Mouse (Mus musculus) heart, embryonic 14.5 days (tissue): Measurements from ENCODE around the gene Ksr2. TPM values are rescaled to one million over a fixed set of nuclear protein-coding genes. Genes with fewer than 3 reads are reported as not detected.

ENCODE experiments used
- ATAC-seq: fragments of 200-750 bp; cut with Nextera tagmentation; 2 replicates; pipeline ENCODE4 v1.8.0; 2017; ENCODE audit warnings: low read depth, moderate TSS enrichment; ENCODE audit not compliant: insufficient number of reproducible peaks, insufficient read depth, low FRiP score
- H3K27ac ChIP-seq, 2 experiments: fragments of 200-500 bp in 1 of 2; fragments of 300-500 bp in 1 of 2; sonication (generic) in 1 of 2; replicated peaks in 1 of 2; 2 replicates each; pipeline ENCODE4 v1.5.1; 2012 to 2014; ENCODE audit warnings: low read depth in 2 of 2, low read length in 2 of 2, control low read depth in 1 of 2, mild to moderate bottlenecking in 1 of 2, mixed read lengths in 1 of 2; ENCODE audit not compliant: control insufficient read depth in 1 of 2, insufficient read depth in 1 of 2
- H3K27me3 ChIP-seq: fragments of 300-500 bp; sonication (generic); 2 replicates; pipeline ENCODE4 v1.6.1; 2014; ENCODE audit warnings: mild to moderate bottlenecking, low read length, control low read depth; ENCODE audit not compliant: control insufficient read depth, insufficient read depth
- H3K36me3 ChIP-seq: fragments of 300-500 bp; sonication (generic); 2 replicates; pipeline ENCODE4 v1.6.1; 2014; ENCODE audit warnings: mild to moderate bottlenecking, control low read depth, low read length, mixed read lengths; ENCODE audit not compliant: control insufficient read depth, insufficient read depth
- H3K4me1 ChIP-seq, 2 experiments: fragments of 200-500 bp in 1 of 2; fragments of 300-500 bp in 1 of 2; sonication (generic) in 1 of 2; 2 replicates each; pipeline ENCODE4 v1.6.1; 2012 to 2014; ENCODE audit warnings: low read length in 2 of 2, control low read depth in 1 of 2, mixed read lengths in 1 of 2; ENCODE audit not compliant: control insufficient read depth in 2 of 2, insufficient read depth in 2 of 2
- H3K4me2 ChIP-seq: fragments of 300-500 bp; sonication (generic); 2 replicates; pipeline ENCODE4 v1.6.1; 2014; ENCODE audit warnings: mild to moderate bottlenecking, low read length
- H3K4me3 ChIP-seq, 2 experiments: fragments of 200-500 bp in 1 of 2; fragments of 300-500 bp in 1 of 2; sonication (generic) in 1 of 2; 2 replicates each; pipeline ENCODE4 v1.5.1; 2012 to 2014; ENCODE audit warnings: low read length in 2 of 2, mild to moderate bottlenecking in 2 of 2, control low read depth in 1 of 2, low read depth in 1 of 2, moderate library complexity in 1 of 2; ENCODE audit not compliant: control insufficient read depth in 1 of 2, insufficient read depth in 1 of 2
- H3K9ac ChIP-seq: fragments of 300-500 bp; sonication (generic); 2 replicates; pipeline ENCODE4 v1.6.1; 2014; ENCODE audit warnings: mild to moderate bottlenecking, low read length
- H3K9me3 ChIP-seq: fragments of 300-500 bp; sonication (generic); 2 replicates; pipeline ENCODE4 v1.6.1; 2016; ENCODE audit warnings: low read length, control low read depth; ENCODE audit not compliant: control insufficient read depth
- WGBS: fragments of 180-500 bp; shearing (Covaris S2); extraction: QIAGEN DNeasy Blood & Tissue Kit; methylation state at CpG from one replicate; pipeline ENCODE4 v1.1.7; 2014; 5-methylcytosine and 5-hydroxymethylcytosine counted together
- polyA plus RNA-seq: library from polyadenylated mRNA; unstranded; fragments of >200 nt; fragmentation: Nextera tagmentation; extraction: Ambion mirVana; gene quantifications from 2 replicates; pipeline ENCODE4 v1.2.1, GENCODE M21; 2014

Ksr2 gene
- polyA plus RNA-seq, 1 experiment from 2014 or later = 0.12 TPM

DNA sequence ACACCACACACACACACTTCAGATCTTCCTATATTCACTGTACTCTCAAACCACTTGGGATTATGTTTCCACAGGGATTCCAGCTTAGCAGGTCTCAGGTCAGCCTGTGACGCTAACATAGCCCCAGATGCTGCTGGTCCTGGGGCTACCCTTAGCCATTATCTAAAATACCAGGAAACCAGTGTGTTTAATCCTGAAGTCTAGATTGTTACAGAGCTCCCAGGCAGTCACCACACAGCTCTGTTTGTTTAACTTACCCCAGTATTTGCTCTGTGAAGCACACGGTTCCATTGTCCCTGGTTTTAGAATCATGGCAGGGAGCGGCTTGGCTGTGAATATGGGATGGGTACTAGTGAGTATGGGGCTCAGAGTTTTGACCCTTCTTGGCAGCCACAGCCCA, 125.4 kb downstream of the Ksr2 start:
- ATAC-seq = no peak
- Histone ChIP-seq H3K27me3 (peaks cover 8% of the 10 kb centered on the region), H3K36me3 (no peaks in the 10 kb centered on the region), H3K9me3 (no peaks in the 10 kb centered on the region), H3K27ac (no peak overlapping the region), H3K9ac (no peak overlapping the region), H3K4me1 (no peaks in the 10 kb centered on the region; a peak in 2 of 4 replicates), H3K4me3 (no peak overlapping the region), H3K4me2 (no peak overlapping the region)
- 73% methylated on average over 3 of the region's 3 CpGs for WGBS

DNA sequence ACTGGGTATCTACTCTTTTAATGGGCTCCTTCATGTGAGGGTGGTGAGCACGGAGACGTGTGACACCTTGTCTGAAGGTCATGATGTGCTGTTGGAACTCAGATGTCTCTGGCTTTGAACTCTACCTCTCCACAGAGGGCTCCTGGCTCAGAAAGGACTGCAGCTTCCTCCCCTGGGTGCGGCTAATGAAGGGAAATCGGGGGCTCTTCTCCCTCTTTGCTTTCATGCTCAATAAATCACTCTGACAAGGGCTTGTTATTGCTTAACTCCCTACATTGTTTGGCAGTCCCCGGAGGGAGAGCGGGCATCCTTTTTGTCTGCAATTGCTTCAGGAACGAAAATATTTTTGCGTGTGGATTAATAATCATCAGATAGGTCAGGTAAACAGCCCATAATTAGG, 127.9 kb downstream of the Ksr2 start:
- H3K4me3 ChIP-seq = no peak overlapping the region
- WGBS = 73% methylated on average over 8 of the region's 8 CpGs
- no peak for ATAC-seq
- no peaks in the 10 kb centered on the region for H3K36me3 ChIP-seq
- H3K9ac ChIP-seq = no peak overlapping the region
- H3K27ac ChIP-seq = no peak overlapping the region
- H3K4me1 ChIP-seq = peaks cover 11 to 12% of the 10 kb centered on the region in 2 experiments
- no peaks in the 10 kb centered on the region for H3K9me3 ChIP-seq
- H3K27me3 ChIP-seq = no peaks in the 10 kb centered on the region
- H3K4me2 ChIP-seq = no peak overlapping the region

DNA sequence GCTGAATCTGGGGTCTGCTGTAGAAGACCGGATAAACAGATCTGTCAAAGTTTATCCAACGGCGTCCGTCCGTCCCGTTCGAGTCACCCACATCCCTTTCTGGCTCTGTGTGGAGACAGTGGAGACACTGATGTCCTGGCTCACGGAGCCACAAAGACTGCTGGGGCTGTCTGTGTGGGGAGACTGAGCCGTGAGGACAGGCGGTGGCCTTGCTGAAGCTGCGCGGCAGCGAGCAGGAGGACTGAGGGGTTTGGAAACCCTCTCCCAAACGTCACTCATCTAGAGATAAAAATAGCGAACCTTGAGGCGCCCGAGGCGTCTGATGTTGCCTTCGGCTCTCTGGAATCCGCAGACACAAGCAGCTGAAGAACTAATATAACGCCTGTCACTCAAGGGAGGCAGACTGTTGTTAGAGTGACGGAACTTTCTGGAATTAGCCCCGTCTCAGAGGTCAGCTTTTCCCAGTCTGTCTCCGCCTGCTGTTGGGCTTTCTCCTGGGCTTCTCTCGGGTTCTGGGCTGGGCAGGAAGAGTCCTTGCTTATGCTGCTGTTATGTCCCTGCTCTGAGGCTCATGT, 133.0 kb downstream of the Ksr2 start:
- Histone ChIP-seq H3K4me1 (peaks cover 17 to 18% of the 10 kb centered on the region in 2 experiments), H3K4me2 (peak overlapping the region; percentile 60), H3K9me3 (no peaks in the 10 kb centered on the region), H3K9ac (peak overlapping the region; percentile 25), H3K27me3 (no peaks in the 10 kb centered on the region), H3K27ac (peak overlapping the region; percentile 2 to 62; a peak in 2 of 4 replicates), H3K36me3 (no peaks in the 10 kb centered on the region), H3K4me3 (peak overlapping the region; percentile 2 to 10; a peak in 3 of 4 replicates)
- 27% methylated on average over 25 of the region's 25 CpGs for WGBS
- ATAC-seq = no peak

DNA sequence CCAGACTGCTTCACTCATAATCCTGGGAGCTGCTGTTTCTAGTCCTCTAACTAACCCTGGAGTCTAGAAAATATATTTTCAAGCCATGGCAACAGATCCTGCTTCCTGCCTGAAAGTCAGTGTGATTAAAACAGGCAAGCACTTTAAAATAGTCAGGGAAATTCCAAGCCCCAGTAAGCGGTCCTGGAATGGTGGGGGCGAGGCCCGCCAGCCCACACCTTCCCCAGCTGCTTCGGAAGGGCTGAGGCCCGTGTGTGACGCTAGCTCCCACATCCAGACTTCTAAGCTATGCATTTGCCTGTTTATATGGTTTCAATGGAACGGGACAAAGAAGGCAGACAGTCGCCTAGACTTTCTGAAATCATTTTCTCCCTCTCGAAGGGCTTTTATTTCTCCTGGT, 137.2 kb downstream of the Ksr2 start:
- H3K4me1 ChIP-seq = peaks cover 9 to 10% of the 10 kb centered on the region in 2 experiments; a peak in 3 of 4 replicates
- H3K27me3 ChIP-seq = no peaks in the 10 kb centered on the region
- H3K4me2 ChIP-seq = no peak overlapping the region
- H3K9ac ChIP-seq = no peak overlapping the region
- ATAC-seq = no peak
- no peak overlapping the region for H3K4me3 ChIP-seq
- no peaks in the 10 kb centered on the region for H3K36me3 ChIP-seq
- H3K27ac ChIP-seq = no peak overlapping the region
- 27% methylated on average over 9 of the region's 9 CpGs for WGBS
- 0 out of 2 replicates have a peak, but pooled peaks cover 4% of the 10 kb centered on the region for H3K9me3 ChIP-seq

DNA sequence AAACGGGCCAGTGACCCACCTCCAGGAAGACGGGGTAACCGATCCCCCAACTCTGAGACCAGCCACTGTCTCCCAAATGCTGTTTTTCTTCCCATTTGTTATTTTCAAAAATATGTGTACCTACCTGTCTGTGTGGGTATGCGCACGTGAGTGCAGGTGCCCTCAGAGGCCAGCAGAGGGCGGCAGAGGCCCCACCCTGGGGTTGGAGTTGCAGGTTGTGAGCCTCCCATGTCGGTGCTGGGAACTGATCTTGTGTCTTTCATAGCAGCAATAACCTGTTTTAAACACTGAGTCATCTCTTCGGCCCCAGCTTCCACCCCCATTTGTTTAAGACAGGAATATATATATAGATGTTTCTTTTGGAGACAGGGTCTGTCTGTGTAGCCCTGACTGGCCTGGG, 138.3 kb downstream of the Ksr2 start:
- WGBS = 91% methylated on average over 8 of the region's 8 CpGs
- no peak overlapping the region for H3K4me2 ChIP-seq
- H3K9ac ChIP-seq = no peak overlapping the region
- ATAC-seq = no peak
- H3K4me1 ChIP-seq = peaks cover 2% of the 10 kb centered on the region in 2 experiments; a peak in 2 of 4 replicates
- H3K36me3 ChIP-seq = no peaks in the 10 kb centered on the region
- H3K27ac ChIP-seq = no peak overlapping the region
- H3K4me3 ChIP-seq = no peak overlapping the region
- H3K27me3 ChIP-seq = no peaks in the 10 kb centered on the region
- H3K9me3 ChIP-seq = 0 out of 2 replicates have a peak, but pooled peaks cover 4% of the 10 kb centered on the region

DNA sequence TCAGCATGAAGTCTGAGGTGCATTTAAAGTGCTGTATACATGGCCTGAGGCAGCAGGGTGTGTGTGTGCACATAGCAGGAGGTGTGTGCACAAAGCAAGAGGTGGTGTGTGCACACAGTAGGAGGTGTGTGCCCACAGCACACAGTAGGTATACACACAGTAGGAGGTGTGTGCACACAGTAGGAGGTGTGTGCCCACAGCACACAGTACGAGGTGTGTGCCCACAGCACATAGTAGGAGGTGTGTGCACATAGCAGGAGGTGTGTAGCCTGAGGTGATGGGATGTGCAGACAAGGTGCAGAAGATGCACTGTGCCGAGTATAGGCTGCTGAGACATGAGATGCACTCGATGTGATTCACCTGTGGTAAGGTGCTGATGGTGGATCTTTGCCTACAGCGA, 140.7 kb downstream of the Ksr2 start:
- H3K9me3 ChIP-seq = 0 out of 2 replicates have a peak, but pooled peaks cover 4% of the 10 kb centered on the region
- no peak overlapping the region for H3K27ac ChIP-seq
- no peak overlapping the region for H3K4me3 ChIP-seq
- ATAC-seq = no peak
- H3K9ac ChIP-seq = no peak overlapping the region
- no peak overlapping the region for H3K4me2 ChIP-seq
- H3K27me3 ChIP-seq = no peaks in the 10 kb centered on the region
- H3K4me1 ChIP-seq = no peaks in the 10 kb centered on the region; a peak in 1 of 4 replicates
- WGBS = 81% methylated on average over 4 of the region's 4 CpGs
- H3K36me3 ChIP-seq = no peaks in the 10 kb centered on the region

DNA sequence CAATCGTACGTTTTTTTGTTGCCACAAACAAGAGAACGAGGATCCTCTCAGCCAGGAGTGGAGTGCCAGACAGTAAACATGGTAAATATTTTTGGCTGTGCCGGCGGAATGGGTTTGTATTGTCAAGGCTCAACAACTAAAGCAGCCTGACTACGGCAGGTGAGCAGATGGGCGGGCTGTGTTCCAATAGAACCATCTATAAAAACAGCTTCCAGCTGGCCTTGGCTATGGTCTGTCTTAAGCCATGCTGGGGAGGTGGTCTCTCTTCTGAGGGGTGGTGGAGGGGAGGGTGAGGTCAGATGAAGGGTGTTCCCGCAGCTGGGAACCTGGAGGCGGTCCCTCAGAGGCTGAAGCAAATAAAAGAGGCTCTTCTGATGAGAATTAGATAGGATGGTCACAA, 142.8 kb downstream of the Ksr2 start:
- H3K27ac ChIP-seq = no peak overlapping the region
- 76% methylated on average over 9 of the region's 9 CpGs for WGBS
- no peaks in the 10 kb centered on the region; a peak in 1 of 4 replicates for H3K4me1 ChIP-seq
- no peak overlapping the region for H3K9ac ChIP-seq
- no peaks in the 10 kb centered on the region for H3K36me3 ChIP-seq
- 0 out of 2 replicates have a peak, but pooled peaks cover 4% of the 10 kb centered on the region for H3K9me3 ChIP-seq
- H3K27me3 ChIP-seq = no peaks in the 10 kb centered on the region
- ATAC-seq = no peak
- no peak overlapping the region for H3K4me3 ChIP-seq
- H3K4me2 ChIP-seq = no peak overlapping the region

DNA sequence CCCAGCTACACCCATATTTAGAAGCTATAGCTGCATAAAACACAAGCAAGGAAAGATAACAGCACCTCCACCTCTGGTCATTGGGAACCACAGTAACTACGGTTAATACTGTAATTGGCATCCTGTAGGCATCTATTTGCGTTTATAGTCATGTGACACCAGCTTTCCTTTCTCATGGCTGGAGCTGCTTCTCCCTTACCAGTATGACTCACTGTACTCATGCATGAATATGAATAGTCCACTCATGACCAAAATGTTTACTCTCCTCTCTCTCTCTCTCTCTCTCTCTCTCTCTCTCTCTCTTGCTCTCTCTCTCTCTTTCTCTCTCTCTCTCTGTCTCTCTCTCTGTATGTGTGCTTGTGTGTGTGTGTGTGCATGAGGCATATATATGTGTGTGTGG, 147.3 kb downstream of the Ksr2 start:
- Histone ChIP-seq H3K27ac (no peak overlapping the region), H3K4me3 (no peak overlapping the region), H3K9ac (no peak overlapping the region), H3K4me2 (no peak overlapping the region), H3K9me3 (no peaks in the 10 kb centered on the region), H3K27me3 (no peaks in the 10 kb centered on the region), H3K4me1 (no peaks in the 10 kb centered on the region), H3K36me3 (no peaks in the 10 kb centered on the region)
- 83% methylated on average over 2 of the region's 2 CpGs for WGBS
- ATAC-seq = no peak
